Mouse (Mus musculus) ES-E14 (cell line): ENCODE results near the gene Plcb3.

Experiments used
- CHD2 ChIP-seq: IDR thresholded peaks from 2 replicates; pipeline ENCODE4 v1.6.1; 2014; ENCODE audit warnings: mild to moderate bottlenecking, low read depth, low read length, inconsistent platforms
- HCFC1 ChIP-seq: IDR thresholded peaks from 2 replicates; pipeline ENCODE4 v1.6.1; 2012; ENCODE audit warnings: low read length, inconsistent platforms, borderline replicate concordance; ENCODE audit not compliant: insufficient read depth
- MAFK ChIP-seq: IDR thresholded peaks from 2 replicates; pipeline ENCODE4 v1.6.1; 2014; ENCODE audit warnings: mild to moderate bottlenecking, low read depth, low read length, inconsistent platforms; ENCODE audit not compliant: insufficient read depth
- ZC3H11A ChIP-seq: IDR thresholded peaks from 2 replicates; pipeline ENCODE4 v1.6.1; 2012; ENCODE audit warnings: low read depth, mild to moderate bottlenecking, inconsistent platforms, low read length, borderline replicate concordance
- ZNF384 ChIP-seq: IDR thresholded peaks from 2 replicates; pipeline ENCODE4 v1.6.1; 2012; ENCODE audit warnings: low read depth, low read length, inconsistent platforms

- TF ChIP-seq MAFK, result no peak
- no peak for TF ChIP-seq CHD2
- no peak for TF ChIP-seq ZNF384
- TF ChIP-seq ZC3H11A, result no peak
- TF ChIP-seq HCFC1, result no peak
Observed at GRCm38 (mm10) chr19:6994002-6994401, 17.7 kb upstream of the Plcb3 start.
